Mouse (Mus musculus) midbrain, embryonic 16.5 days (tissue): ENCODE data around the gene Susd3. TPM values are rescaled to one million over a fixed set of nuclear protein-coding genes. Genes with fewer than 3 reads are reported as not detected.

Experiments used
- polyA plus RNA-seq: library from polyadenylated mRNA; unstranded; fragments of >200 nt; fragmentation: Nextera tagmentation; extraction: Ambion mirVana; gene quantifications from 2 replicates; pipeline ENCODE4 v1.2.1, GENCODE M21; 2015

Gene Susd3
- polyA plus RNA-seq, 1 experiment from 2014 or later, result 0.38 TPM

Other genes with a start within 250 kb of the Susd3 start
- 20.8 TPM in 2 replicates for gene Wnk2, start 100.7 kb downstream of the Susd3 start, polyA plus RNA-seq
- gene Ninj1, start 61.2 kb downstream of the Susd3 start, polyA plus RNA-seq, result 19.3 and 22.3 TPM in 2 replicates
- 26.5 and 27.6 TPM in 2 replicates for gene Card19, start 32.7 kb downstream of the Susd3 start, polyA plus RNA-seq
- 2.7 and 3.2 TPM in 2 replicates for gene Fgd3, start 71.6 kb upstream of the Susd3 start, polyA plus RNA-seq
- 26.2 and 28.3 TPM in 2 replicates for gene Bicd2, start 92.9 kb upstream of the Susd3 start, polyA plus RNA-seq
- 13.2 and 14.1 TPM in 2 replicates for gene Ippk, start 172.5 kb upstream of the Susd3 start, polyA plus RNA-seq
- gene Tes3-ps, start 244.6 kb upstream of the Susd3 start, polyA plus RNA-seq, result 0.53 and 0.55 TPM in 2 replicates